Mouse (Mus musculus): ENCODE measurements around the gene Adam15. TPM values are rescaled to one million over a fixed set of nuclear protein-coding genes. Genes with fewer than 3 reads are reported as not detected.

Gene Adam15
- polyA plus RNA-seq, 1 experiment, result 0.50 TPM

GRCm38 (mm10) chr3:89361675-89362074 lies 11.9 kb upstream of the Adam15 start, which contains the start of gene Dcst2:
TSS of gene Dcst2 (plus strand) at chr3:89361975.
- H3K4me3 ChIP-seq (replicated peaks), result no peak within 1 kb of the TSS
- no peaks in the 10 kb centered on the region for H3K4me1 ChIP-seq (ENCODE audit: control insufficient read depth)
- no peaks in the 10 kb centered on the region for H3K36me3 ChIP-seq (ENCODE audit: control insufficient read depth)
- H3K9me3 ChIP-seq (ENCODE audit: control insufficient read depth, low read length), result no peaks in the 10 kb centered on the region
- TF ChIP-seq GATA1 (IDR thresholded peaks at IDR 0.05; ENCODE audit: low read length) (no peak), TAL1 (IDR thresholded peaks at IDR 0.05; ENCODE audit: low read length) (no peak)
- peaks cover 2% of the 10 kb centered on the region; the same call in 1 of the 2 replicates for H3K27me3 ChIP-seq (ENCODE audit: control insufficient read depth)

DNA sequence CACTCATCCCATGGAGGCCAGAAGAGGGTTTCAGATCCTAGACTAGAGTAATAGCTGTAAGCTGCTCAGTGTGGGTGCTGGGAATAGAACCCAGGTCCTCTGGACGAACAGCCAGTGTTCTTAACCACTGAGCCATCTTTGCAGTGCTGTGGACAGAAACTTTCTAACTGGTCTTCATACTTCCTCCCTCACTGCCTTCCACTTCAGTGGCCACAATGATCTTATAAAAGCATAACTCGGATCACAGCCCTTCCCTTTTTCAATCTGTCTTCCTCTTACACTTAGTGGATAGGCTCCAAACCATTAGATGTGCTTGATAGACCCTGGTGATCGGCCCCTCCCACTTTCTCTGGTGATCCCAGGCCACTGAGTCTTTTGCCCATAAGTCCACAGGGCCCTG lies 10.4 kb upstream of the Adam15 start:
- TF ChIP-seq TAL1 (IDR thresholded peaks at IDR 0.05; ENCODE audit: low read length), result no peak
- TF ChIP-seq GATA1 (IDR thresholded peaks at IDR 0.05; ENCODE audit: low read length), result no peak
- Histone ChIP-seq H3K4me3 (replicated peaks) (no peak overlapping the region), H3K9me3 (ENCODE audit: control insufficient read depth, low read length) (no peaks in the 10 kb centered on the region), H3K27me3 (ENCODE audit: control insufficient read depth) (peaks cover 5% of the 10 kb centered on the region), H3K4me1 (ENCODE audit: control insufficient read depth) (no peaks in the 10 kb centered on the region), H3K36me3 (ENCODE audit: control insufficient read depth) (no peaks in the 10 kb centered on the region)

GRCm38 (mm10) chr3:89359630-89360029 lies 9.8 kb upstream of the Adam15 start:
- Histone ChIP-seq H3K36me3 (ENCODE audit: control insufficient read depth) (no peaks in the 10 kb centered on the region), H3K27me3 (ENCODE audit: control insufficient read depth) (peaks cover 5% of the 10 kb centered on the region), H3K4me1 (ENCODE audit: control insufficient read depth) (no peaks in the 10 kb centered on the region), H3K4me3 (replicated peaks) (no peak overlapping the region), H3K9me3 (ENCODE audit: control insufficient read depth, low read length) (no peaks in the 10 kb centered on the region)
- TF ChIP-seq GATA1 (IDR thresholded peaks at IDR 0.05; ENCODE audit: low read length), result no peak
- no peak for TF ChIP-seq TAL1 (IDR thresholded peaks at IDR 0.05; ENCODE audit: low read length)

- no peak overlapping the region for H3K4me3 ChIP-seq (replicated peaks)
- no peaks in the 10 kb centered on the region for H3K36me3 ChIP-seq (ENCODE audit: control insufficient read depth)
- H3K4me1 ChIP-seq (ENCODE audit: control insufficient read depth), result peaks cover 4% of the 10 kb centered on the region
- H3K9me3 ChIP-seq (ENCODE audit: control insufficient read depth, low read length), result no peaks in the 10 kb centered on the region
- peaks cover 33% of the 10 kb centered on the region for H3K27me3 ChIP-seq (ENCODE audit: control insufficient read depth)
- no peak for TF ChIP-seq GATA1 (IDR thresholded peaks at IDR 0.05; ENCODE audit: low read length)
- no peak for TF ChIP-seq TAL1 (IDR thresholded peaks at IDR 0.05; ENCODE audit: low read length)
Observed at GRCm38 (mm10) chr3:89356029-89356428, 6.2 kb upstream of the Adam15 start.

DNA sequence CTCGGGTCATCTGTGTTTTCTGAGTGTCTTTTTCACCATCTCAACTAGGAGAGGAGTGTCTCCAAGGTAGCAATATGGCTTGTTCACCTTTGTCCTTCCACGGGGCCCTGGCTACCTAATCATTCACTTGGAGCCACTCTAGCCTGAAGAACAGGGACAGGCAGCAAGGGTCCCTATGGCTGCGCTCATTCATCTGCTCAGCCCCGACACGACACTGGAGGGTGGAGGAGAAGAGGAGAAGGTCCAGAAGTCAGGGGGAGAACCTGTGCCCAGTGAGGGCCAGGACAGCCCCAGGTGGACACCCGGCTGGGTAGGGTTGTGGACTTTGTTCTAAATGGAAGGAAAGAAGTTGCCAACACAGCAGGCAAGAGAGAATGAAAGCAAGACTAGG lies 5.7 kb upstream of the Adam15 start:
- TF ChIP-seq GATA1 (IDR thresholded peaks at IDR 0.05; ENCODE audit: low read length) (no peak), TAL1 (IDR thresholded peaks at IDR 0.05; ENCODE audit: low read length) (no peak)
- Histone ChIP-seq H3K27me3 (ENCODE audit: control insufficient read depth) (peaks cover 35% of the 10 kb centered on the region), H3K9me3 (ENCODE audit: control insufficient read depth, low read length) (no peaks in the 10 kb centered on the region)

GRCm38 (mm10) chr3:89354816-89355511 lies 5.2 kb upstream of the Adam15 start:
- no peaks in the 10 kb centered on the region for H3K36me3 ChIP-seq (ENCODE audit: control insufficient read depth)
- H3K9me3 ChIP-seq (ENCODE audit: control insufficient read depth, low read length), result no peaks in the 10 kb centered on the region
- H3K4me1 ChIP-seq (ENCODE audit: control insufficient read depth), result peaks cover 9% of the 10 kb centered on the region
- no peak for TF ChIP-seq TAL1 (IDR thresholded peaks at IDR 0.05; ENCODE audit: low read length)
- no peak for TF ChIP-seq GATA1 (IDR thresholded peaks at IDR 0.05; ENCODE audit: low read length)
- H3K27me3 ChIP-seq (ENCODE audit: control insufficient read depth), result peaks cover 39% of the 10 kb centered on the region
- H3K4me3 ChIP-seq (replicated peaks), result no peak overlapping the region

More for the DNA sequence above, 5.7 kb upstream of the Adam15 start:
- H3K36me3 ChIP-seq (ENCODE audit: control insufficient read depth), result no peaks in the 10 kb centered on the region
- no peak overlapping the region for H3K4me3 ChIP-seq (replicated peaks)
- peaks cover 4% of the 10 kb centered on the region for H3K4me1 ChIP-seq (ENCODE audit: control insufficient read depth)

- Histone ChIP-seq H3K9me3 (ENCODE audit: control insufficient read depth, low read length) (no peaks in the 10 kb centered on the region), H3K4me3 (replicated peaks) (no peak overlapping the region), H3K36me3 (ENCODE audit: control insufficient read depth) (no peaks in the 10 kb centered on the region), H3K4me1 (ENCODE audit: control insufficient read depth) (peaks cover 19% of the 10 kb centered on the region), H3K27me3 (ENCODE audit: control insufficient read depth) (peaks cover 70% of the 10 kb centered on the region)
- TF ChIP-seq GATA1 (IDR thresholded peaks at IDR 0.05; ENCODE audit: low read length) (no peak), TAL1 (IDR thresholded peaks at IDR 0.05; ENCODE audit: low read length) (no peak)
Observed at GRCm38 (mm10) chr3:89351271-89351670, 1.5 kb upstream of the Adam15 start.

GRCm38 (mm10) chr3:89348911-89349868 lies 606 bp downstream of the Adam15 start:
- no peaks in the 10 kb centered on the region for H3K9me3 ChIP-seq (ENCODE audit: control insufficient read depth, low read length)
- peak overlapping the region; percentile 53 for H3K4me3 ChIP-seq (replicated peaks)
- H3K4me1 ChIP-seq (ENCODE audit: control insufficient read depth), result peaks cover 17% of the 10 kb centered on the region
- peaks cover 67% of the 10 kb centered on the region for H3K27me3 ChIP-seq (ENCODE audit: control insufficient read depth)
- TF ChIP-seq GATA1 (IDR thresholded peaks at IDR 0.05; ENCODE audit: low read length), result no peak
- no peak for TF ChIP-seq TAL1 (IDR thresholded peaks at IDR 0.05; ENCODE audit: low read length)
- H3K36me3 ChIP-seq (ENCODE audit: control insufficient read depth), result no peaks in the 10 kb centered on the region

DNA sequence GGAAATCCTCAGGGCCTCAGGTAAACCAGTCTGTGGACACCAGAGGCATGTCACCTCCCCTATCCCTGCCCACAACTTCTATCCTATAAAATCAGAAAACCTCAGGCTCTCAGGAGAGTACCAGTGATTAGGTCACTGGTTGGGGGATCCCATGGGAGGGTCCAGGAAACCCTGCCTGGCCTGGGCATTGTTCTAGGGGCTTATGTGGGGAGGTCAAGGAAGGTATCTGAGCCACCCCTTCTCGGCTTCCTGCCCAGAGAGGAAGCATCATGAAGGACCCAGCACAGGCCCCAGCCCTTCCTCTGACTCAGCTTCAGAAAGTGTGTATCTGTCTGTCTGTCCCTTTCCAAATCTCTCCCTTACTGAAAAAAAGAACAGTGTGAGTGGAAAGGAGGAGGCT lies 1.9 kb downstream of the Adam15 start:
- Histone ChIP-seq H3K36me3 (ENCODE audit: control insufficient read depth) (no peaks in the 10 kb centered on the region), H3K4me1 (ENCODE audit: control insufficient read depth) (peaks cover 15% of the 10 kb centered on the region), H3K4me3 (replicated peaks) (no peak overlapping the region), H3K27me3 (ENCODE audit: control insufficient read depth) (peaks cover 59% of the 10 kb centered on the region), H3K9me3 (ENCODE audit: control insufficient read depth, low read length) (no peaks in the 10 kb centered on the region)
- TF ChIP-seq TAL1 (IDR thresholded peaks at IDR 0.05; ENCODE audit: low read length), result no peak
- no peak for TF ChIP-seq GATA1 (IDR thresholded peaks at IDR 0.05; ENCODE audit: low read length)
